Mouse (Mus musculus) CH12.LX (cell line): ENCODE results near the gene Cirbp.

Experiments
- BHLHE40 ChIP-seq: IDR thresholded peaks from 2 replicates; pipeline ENCODE4 v1.6.1; 2011; ENCODE audit warnings: mild to moderate bottlenecking, low read depth, low read length, improper control_type of control experiment
- CHD2 ChIP-seq: IDR thresholded peaks from 2 replicates; pipeline ENCODE4 v1.6.1; 2011; ENCODE audit warnings: low read length, improper control_type of control experiment
- CTCF ChIP-seq, 2 experiments: IDR thresholded peaks in 1 of 2; conservative IDR thresholded peaks in 1 of 2; 2 replicates each; pipeline ENCODE4 v1.5.1; 2011 to 2012; ENCODE audit warnings: low read depth in 2 of 2, low read length in 2 of 2, improper control_type of control experiment in 1 of 2, inconsistent platforms in 1 of 2, mild to moderate bottlenecking in 1 of 2, moderate library complexity in 1 of 2
- EP300 ChIP-seq: IDR thresholded peaks from 2 replicates; pipeline ENCODE4 v1.6.1; 2011; ENCODE audit warnings: low read length, improper control_type of control experiment
- IRF4 ChIP-seq: IDR thresholded peaks from 2 replicates; pipeline ENCODE4 v1.6.1; 2014; ENCODE audit warnings: low read depth, mild to moderate bottlenecking, inconsistent platforms, low read length, improper control_type of control experiment
- POLR2AphosphoS2 ChIP-seq: IDR thresholded peaks from 2 replicates; pipeline ENCODE4 v1.6.1; 2011; ENCODE audit warnings: low read depth, low read length, improper control_type of control experiment
- SIN3A ChIP-seq: IDR thresholded peaks from 2 replicates; pipeline ENCODE4 v1.6.1; 2012; ENCODE audit warnings: low read length, improper control_type of control experiment, inconsistent platforms
- SMC3 ChIP-seq: IDR thresholded peaks from 2 replicates; pipeline ENCODE4 v1.6.1; 2011; ENCODE audit warnings: low read depth, low read length, improper control_type of control experiment
- ZNF384 ChIP-seq: IDR thresholded peaks from 2 replicates; pipeline ENCODE4 v1.6.1; 2012; ENCODE audit warnings: low read depth, low read length, improper control_type of control experiment, inconsistent platforms

DNA sequence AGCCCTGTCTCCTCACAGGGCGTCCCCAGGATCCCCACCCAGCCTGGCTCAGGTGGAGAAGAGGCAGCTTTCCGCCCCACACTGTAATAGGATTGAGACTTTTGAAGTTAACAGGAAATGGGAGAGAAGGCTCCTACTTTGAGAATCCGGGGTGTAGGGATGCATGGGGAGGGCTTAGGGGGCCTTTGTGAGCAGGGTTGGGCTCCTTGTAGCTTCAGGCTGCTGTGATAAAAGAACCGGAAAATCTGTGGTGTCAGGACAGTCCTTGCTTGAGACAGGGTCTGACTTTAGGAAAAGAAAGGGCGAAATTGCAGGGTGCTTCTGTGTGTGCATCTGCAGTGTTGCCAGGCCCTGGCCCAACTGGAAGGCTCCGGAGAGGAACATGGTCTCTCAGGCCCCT, 34.7 kb downstream of the Cirbp start:
- TF ChIP-seq EP300 (no peak), CTCF (conservative IDR thresholded peaks at IDR 0.05 in 1 of 2, IDR thresholded peaks at IDR 0.05 in 1 of 2; ENCODE audit: low read depth in 2 of 2, low read length in 2 of 2) (no peak), IRF4 (no peak), POLR2AphosphoS2 (no peak), CHD2 (no peak), SIN3A (no peak), SMC3 (no peak), ZNF384 (no peak), BHLHE40 (no peak)
